Mouse (Mus musculus) liver, postnatal 0 days (tissue): Measurements from ENCODE around the gene Ifit1bl2.
"Not testable (repeated sequence)": the region's sequence is repeated elsewhere in the genome, so short reads cannot be mapped to it uniquely, and the experiment has no call there.

Source experiments
- CTCF ChIP-seq: sonication (generic); IDR thresholded peaks from 2 replicates; pipeline ENCODE4 v1.5.1; 2016; ENCODE audit warnings: antibody characterized with exemption, low read depth
- EP300 ChIP-seq: IDR thresholded peaks from 2 replicates; pipeline ENCODE4 v1.6.1; 2016; ENCODE audit warnings: antibody characterized with exemption, low read depth, mild to moderate bottlenecking

GRCm38 (mm10) chr19:34612243-34613001 lies 28.1 kb downstream of the Ifit1bl2 start:
- not testable (repeated sequence) for TF ChIP-seq CTCF, EP300
